Mouse (Mus musculus) liver, embryonic 14.5 days (tissue): ENCODE results near the gene Mif4gd.

Experiments used
- CTCF ChIP-seq: IDR thresholded peaks from 2 replicates; pipeline ENCODE4 v1.5.1; 2016; ENCODE audit warnings: antibody characterized with exemption, low read depth, control low read depth
- EP300 ChIP-seq: IDR thresholded peaks from 2 replicates; pipeline ENCODE4 v1.6.1; 2016; ENCODE audit warnings: antibody characterized with exemption, low read depth

- no peak for TF ChIP-seq CTCF
- TF ChIP-seq EP300, result no peak
Measured at GRCm38 (mm10) chr11:115579080-115579479, 33.7 kb downstream of the Mif4gd start.
